12 mouse cellular contexts compared by ENCODE assay signal in the genomic region with DNA sequence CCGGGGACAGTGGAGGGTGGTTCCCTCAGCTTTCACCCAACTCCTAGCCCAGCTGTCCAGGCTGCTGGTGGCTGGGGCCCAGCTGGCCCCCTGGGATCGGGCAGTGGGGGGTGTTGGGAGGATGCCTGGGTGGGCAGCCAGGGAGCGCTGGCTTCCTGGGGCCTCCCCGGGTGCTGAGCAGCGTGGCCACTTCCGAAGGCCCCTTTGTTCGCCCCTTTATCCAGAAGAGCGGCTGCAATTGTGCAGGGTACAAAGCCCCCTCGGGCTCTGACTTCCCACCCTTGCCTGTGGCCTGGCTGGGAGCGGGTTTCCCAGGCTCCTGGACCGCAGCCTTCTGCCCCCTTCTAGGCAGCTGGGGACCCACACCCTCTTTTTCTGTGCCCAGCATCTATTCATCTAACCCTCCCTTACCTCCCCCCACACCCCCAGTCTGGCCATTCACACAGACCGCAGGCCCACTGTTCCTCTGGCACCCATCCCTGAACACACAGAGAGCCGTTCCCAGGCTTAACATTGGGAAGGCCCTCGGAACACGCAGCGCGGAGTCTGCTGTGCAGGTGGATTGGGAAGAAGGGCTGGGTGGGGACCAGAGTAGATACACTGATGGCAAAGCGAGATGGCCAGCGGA. TPM values are rescaled to one million over a fixed set of nuclear protein-coding genes. Genes with fewer than 3 reads are reported as not detected.
DNase-seq lines count a peak whose midpoint lies in the region; ATAC-seq and TF ChIP-seq lines count a peak whose summit lies in the region.
"Had no signal": no experiment of that assay in that cellular context is flagged by ENCODE, and none has a peak within 500 bp of the region (broad histone marks: within the 10 kb centered on the region; RNA-seq: fewer than 3 reads in every experiment).

No protein-coding gene starts in this region.

- H3K9me3 ChIP-seq in embryonic facial prominence, embryonic 11.5 days (replicated peaks; ENCODE audit: control insufficient read depth, low read length), result no peaks in the 10 kb centered on the region
- no peaks in the 10 kb centered on the region for H3K9me3 ChIP-seq in forebrain, embryonic 16.5 days (ENCODE audit: control insufficient read depth, low read length)
- no peaks in the 10 kb centered on the region for H3K9me3 ChIP-seq in midbrain, embryonic 13.5 days
- H3K9me3 ChIP-seq: limb, embryonic 12.5 days had no signal

- H3K4me2 ChIP-seq in embryonic facial prominence, embryonic 11.5 days (ENCODE audit: low read depth, low read length), result no peak overlapping the region
- no peak overlapping the region for H3K4me2 ChIP-seq in forebrain, embryonic 16.5 days (ENCODE audit: low read length)
- no peak overlapping the region for H3K4me2 ChIP-seq in midbrain, embryonic 13.5 days (replicated peaks)
- H3K4me2 ChIP-seq: limb, embryonic 12.5 days; lung, embryonic 14.5 days had no signal

- intact Hi-C loops in left cerebral cortex, adult 2 months (cut with DNase I), result no loop called here
- intact Hi-C loops in left cerebral cortex, postnatal 36 days (cut with DNase I), result no loop called here

- ATAC-seq in embryonic facial prominence, embryonic 11.5 days (replicated peaks; ENCODE audit: insufficient number of reproducible peaks, low FRiP score, low TSS enrichment, low read depth), result peak; percentile 78
- peak; percentile 77 for ATAC-seq in forebrain, embryonic 16.5 days
- peak; percentile 83 for ATAC-seq in midbrain, embryonic 13.5 days

- no peak overlapping the region for H3K9ac ChIP-seq in embryonic facial prominence, embryonic 11.5 days (replicated peaks; ENCODE audit: low read length)
- H3K9ac ChIP-seq in forebrain, embryonic 16.5 days (replicated peaks; ENCODE audit: low read depth, low read length), result peak overlapping the region; percentile 38
- H3K9ac ChIP-seq in midbrain, embryonic 13.5 days (replicated peaks), result peak overlapping the region; percentile 41
- H3K9ac ChIP-seq: limb, embryonic 12.5 days; lung, embryonic 14.5 days had no signal

- peaks cover 4% of the 10 kb centered on the region for H3K27me3 ChIP-seq in embryonic facial prominence, embryonic 11.5 days (ENCODE audit: control insufficient read depth, insufficient read depth, low read length)
- no peaks in the 10 kb centered on the region for H3K27me3 ChIP-seq in forebrain, embryonic 16.5 days (replicated peaks; ENCODE audit: control insufficient read depth, insufficient read depth, low read length)
- peaks cover 44% of the 10 kb centered on the region for H3K27me3 ChIP-seq in midbrain, embryonic 13.5 days

- H3K4me1 ChIP-seq in embryonic facial prominence, embryonic 11.5 days (ENCODE audit: control insufficient read depth, insufficient read depth, low read length), result no peaks in the 10 kb centered on the region
- H3K4me1 ChIP-seq in forebrain, embryonic 16.5 days (replicated peaks; ENCODE audit: control insufficient read depth, insufficient read depth, low read length), result peaks cover 39% of the 10 kb centered on the region
- H3K4me1 ChIP-seq in midbrain, embryonic 13.5 days (replicated peaks), result peaks cover 35% of the 10 kb centered on the region
- H3K4me1 ChIP-seq: limb, embryonic 12.5 days had no signal

- no peak for TF ChIP-seq CTCF in left cerebral cortex, adult 2 months (IDR thresholded peaks at IDR 0.05)

- H3K27ac ChIP-seq in left cerebral cortex, adult 2 months, result 0 out of 2 replicates have a peak overlapping the region, but pooled peaks have one; percentile 36
- no peak overlapping the region for H3K27ac ChIP-seq in embryonic facial prominence, embryonic 11.5 days (replicated peaks; ENCODE audit: low read depth, low read length)
- peak overlapping the region; percentile 31 for H3K27ac ChIP-seq in forebrain, embryonic 16.5 days (ENCODE audit: low read length)
- peak overlapping the region; percentile 69 for H3K27ac ChIP-seq in midbrain, embryonic 13.5 days
- H3K27ac ChIP-seq: limb, embryonic 12.5 days had no signal

- H3K4me3 ChIP-seq in left cerebral cortex, adult 2 months, result no peak overlapping the region
- no peak overlapping the region for H3K4me3 ChIP-seq in embryonic facial prominence, embryonic 11.5 days (ENCODE audit: low read depth, low read length)
- no peak overlapping the region for H3K4me3 ChIP-seq in forebrain, embryonic 16.5 days (replicated peaks; ENCODE audit: low read length)
- no peak overlapping the region for H3K4me3 ChIP-seq in midbrain, embryonic 13.5 days (replicated peaks)
- H3K4me3 ChIP-seq: limb, embryonic 12.5 days had no signal

- 55% methylated on average over 18 of the region's 19 CpGs for WGBS in embryonic facial prominence, embryonic 11.5 days
- WGBS in forebrain, embryonic 16.5 days, result 12% methylated on average over 19 of the region's 19 CpGs
- 23% methylated on average over 19 of the region's 19 CpGs for WGBS in midbrain, embryonic 13.5 days

- DNase-seq in left cerebral cortex, adult 2 months (ENCODE audit: extremely low spot score in 1 of 2, low spot score in 2 of 2), result peak; percentile 20 to 64
- DNase-seq in left cerebral cortex, postnatal 36 days (ENCODE audit: low spot score in 2 of 2), result no peak
- no peak for DNase-seq in embryonic facial prominence, embryonic 11.5 days (ENCODE audit: low spot score)
- no peak for DNase-seq in adrenal gland, postnatal 4 days (ENCODE audit: low spot score in 2 of 2)
- no peak for DNase-seq in kidney, postnatal 4 days
- DNase-seq in adrenal gland, adult 18-20 months (ENCODE audit: low spot score in 2 of 2), result no peak
- DNase-seq: gastrocnemius, postnatal 25 days; lung, embryonic 14.5 days; thymus, adult 2 months had no signal

- no peaks in the 10 kb centered on the region for H3K36me3 ChIP-seq in embryonic facial prominence, embryonic 11.5 days (replicated peaks; ENCODE audit: control insufficient read depth, insufficient read depth, low read depth, low read length)
- H3K36me3 ChIP-seq in forebrain, embryonic 16.5 days (ENCODE audit: control insufficient read depth, insufficient read depth), result no peaks in the 10 kb centered on the region
- no peaks in the 10 kb centered on the region for H3K36me3 ChIP-seq in midbrain, embryonic 13.5 days
- H3K36me3 ChIP-seq: limb, embryonic 12.5 days had no signal

RNA-seq across cellular contexts. Expression of gene Rhcg, which starts 45.2 kb away (rescaled TPM):
- 1 to 10 TPM; 1.7 to 2.2 TPM for total RNA-seq in left cerebral cortex, adult 2 months (2021)
- total RNA-seq in left cerebral cortex, postnatal 36 days (2021), result 1 to 10 TPM in 1 of 2 experiments, under 1 TPM in 1; 0.82 to 1.4 TPM
- 0.53 and 0.67 TPM in 2 replicates for polyA plus RNA-seq in embryonic facial prominence, embryonic 11.5 days (2014; fragmentation: Nextera tagmentation; extraction: Ambion mirVana)
- 2.5 and 5.1 TPM in 2 replicates for polyA plus RNA-seq in forebrain, embryonic 16.5 days (2015; fragmentation: Nextera tagmentation; extraction: Ambion mirVana)
- polyA plus RNA-seq in midbrain, embryonic 13.5 days (2015; fragmentation: Nextera tagmentation; extraction: Ambion mirVana), result 2.1 and 2.5 TPM in 2 replicates
- total RNA-seq in adrenal gland, postnatal 4 days (2021), result 10 to 100 TPM in 1 of 2 experiments, 1 to 10 TPM in 1; 1.7 to 12.8 TPM
- total RNA-seq in adrenal gland, adult 18-20 months (2021), result 10 to 100 TPM; 13.8 to 22.0 TPM
- total RNA-seq: gastrocnemius, postnatal 25 days had no signal
- polyA plus RNA-seq: limb, embryonic 12.5 days; lung, embryonic 14.5 days had no signal

Comparison
In these comparisons a context has a peak if more than half of its experiments do, and no peak if none do; other contexts are left out.
1. DNase-seq: peak in left cerebral cortex, adult 2 months (2 of 2); none in left cerebral cortex, postnatal 36 days (0 of 2), embryonic facial prominence, embryonic 11.5 days (single experiment), adrenal gland, postnatal 4 days (0 of 2), kidney, postnatal 4 days (0 of 2) and adrenal gland, adult 18-20 months (0 of 2).
2. Peak in every context shown above with its lines, with median percentiles within 50 percentile points of each other: ATAC-seq.